Mouse (Mus musculus) forebrain, embryonic 11.5 days (tissue): ENCODE results near the gene Gpr132. TPM values are rescaled to one million over a fixed set of nuclear protein-coding genes. Genes with fewer than 3 reads are reported as not detected.

Experiments used
- ATAC-seq: fragments of 200-750 bp; cut with Nextera tagmentation; replicated peaks from 2 replicates; pipeline ENCODE4 v1.8.0; 2017; ENCODE audit warnings: moderate TSS enrichment; ENCODE audit not compliant: low FRiP score
- DNase-seq: peaks from one replicate; pipeline ENCODE4 v3.0.0-alpha.2; 2017; ENCODE audit warnings: low spot score
- H3K27ac ChIP-seq: fragments of 300-500 bp; sonication (generic); 2 replicates; pipeline ENCODE4 v1.5.1; 2014; ENCODE audit warnings: low read depth, low read length
- H3K27me3 ChIP-seq: fragments of 300-500 bp; sonication (generic); 2 replicates; pipeline ENCODE4 v1.6.1; 2014; ENCODE audit warnings: mild to moderate bottlenecking, low read length, mixed read lengths; ENCODE audit not compliant: control insufficient read depth, insufficient read depth
- H3K36me3 ChIP-seq: fragments of 300-500 bp; sonication (generic); 2 replicates; pipeline ENCODE4 v1.6.1; 2014; ENCODE audit warnings: mild to moderate bottlenecking, low read length, moderate library complexity, mixed read lengths; ENCODE audit not compliant: control insufficient read depth, insufficient read depth
- H3K4me1 ChIP-seq: fragments of 300-500 bp; sonication (generic); replicated peaks from 2 replicates; pipeline ENCODE4 v1.6.1; 2014; ENCODE audit warnings: low read length, mixed read lengths; ENCODE audit not compliant: control insufficient read depth, insufficient read depth
- H3K4me2 ChIP-seq: fragments of 300-500 bp; sonication (generic); 2 replicates; pipeline ENCODE4 v1.6.1; 2014; ENCODE audit warnings: low read depth, mild to moderate bottlenecking, low read length, moderate library complexity, mixed read lengths; ENCODE audit not compliant: severe bottlenecking
- H3K4me3 ChIP-seq: fragments of 300-500 bp; sonication (generic); 2 replicates; pipeline ENCODE4 v1.5.1; 2014; ENCODE audit warnings: low read depth, low read length
- H3K9ac ChIP-seq: fragments of 300-500 bp; sonication (generic); 2 replicates; pipeline ENCODE4 v1.6.1; 2014; ENCODE audit warnings: low read length
- H3K9me3 ChIP-seq: fragments of 300-500 bp; sonication (generic); 2 replicates; pipeline ENCODE4 v1.6.1; 2016; ENCODE audit warnings: low read length, mixed read lengths; ENCODE audit not compliant: control insufficient read depth
- WGBS: fragments of 180-500 bp; shearing (Covaris S2); extraction: QIAGEN DNeasy Blood & Tissue Kit; methylation state at CpG from one replicate; pipeline ENCODE4 v1.1.7; 2014; 5-methylcytosine and 5-hydroxymethylcytosine counted together
- polyA plus RNA-seq: library from polyadenylated mRNA; unstranded; fragments of >200 nt; fragmentation: Nextera tagmentation; extraction: Ambion mirVana; gene quantifications from 2 replicates; pipeline ENCODE4 v1.2.1, GENCODE M21; 2014

Gpr132 gene
- polyA plus RNA-seq, 1 experiment from 2014 or later, result not detected

DNA sequence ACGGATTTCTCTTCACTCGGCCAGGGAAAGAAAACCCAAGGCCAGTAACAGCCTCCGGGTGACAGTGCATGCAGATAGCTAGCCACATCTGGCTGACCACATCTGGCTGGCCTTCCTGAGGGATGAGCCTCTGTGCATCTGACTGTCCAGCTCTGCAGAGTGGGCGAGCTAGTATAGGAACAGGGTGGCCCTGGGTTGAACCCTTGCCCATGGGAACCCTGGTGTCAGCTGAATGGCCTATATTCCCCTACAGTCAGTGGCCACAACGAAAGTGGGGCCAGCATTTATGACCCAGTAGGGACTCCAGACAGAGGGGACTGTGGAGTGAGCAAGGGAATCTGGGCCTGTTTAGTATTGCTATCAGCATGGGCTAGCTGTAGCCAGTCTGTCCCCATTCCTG is 37.0 kb upstream of the Gpr132 start:
- 84% methylated on average over 5 of the region's 5 CpGs for WGBS
- Histone ChIP-seq H3K27ac (no peak overlapping the region), H3K4me3 (no peak overlapping the region), H3K4me2 (no peak overlapping the region), H3K9me3 (no peaks in the 10 kb centered on the region), H3K36me3 (no peaks in the 10 kb centered on the region), H3K9ac (no peak overlapping the region), H3K4me1 (no peaks in the 10 kb centered on the region), H3K27me3 (no peaks in the 10 kb centered on the region)
- no peak for ATAC-seq
- no peak for DNase-seq

DNA sequence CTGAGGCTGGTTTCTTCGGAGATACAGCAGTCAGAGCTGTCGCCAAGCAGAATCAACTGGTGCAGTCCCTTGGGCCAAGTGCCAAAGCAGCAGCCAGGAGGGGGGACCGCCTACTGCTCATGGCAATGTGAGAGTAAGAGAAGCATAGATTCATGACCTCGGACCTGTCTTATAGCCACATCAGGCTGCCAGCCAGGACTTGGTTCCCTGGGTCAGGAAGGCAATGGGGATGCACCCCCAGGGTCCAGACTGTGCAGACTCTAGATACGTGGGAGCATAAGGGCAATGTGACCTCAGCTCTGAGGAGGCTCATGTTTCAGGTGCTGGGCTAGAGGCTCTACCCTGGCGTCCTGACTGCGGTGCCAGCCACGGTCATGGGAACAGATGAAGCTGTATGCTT is 35.9 kb upstream of the Gpr132 start:
- Histone ChIP-seq H3K36me3 (no peaks in the 10 kb centered on the region), H3K27me3 (no peaks in the 10 kb centered on the region), H3K27ac (no peak overlapping the region), H3K9me3 (no peaks in the 10 kb centered on the region), H3K4me2 (no peak overlapping the region), H3K4me3 (no peak overlapping the region), H3K4me1 (no peaks in the 10 kb centered on the region), H3K9ac (no peak overlapping the region)
- WGBS, result 78% methylated on average over 8 of the region's 8 CpGs
- no peak for DNase-seq
- ATAC-seq, result no peak

DNA sequence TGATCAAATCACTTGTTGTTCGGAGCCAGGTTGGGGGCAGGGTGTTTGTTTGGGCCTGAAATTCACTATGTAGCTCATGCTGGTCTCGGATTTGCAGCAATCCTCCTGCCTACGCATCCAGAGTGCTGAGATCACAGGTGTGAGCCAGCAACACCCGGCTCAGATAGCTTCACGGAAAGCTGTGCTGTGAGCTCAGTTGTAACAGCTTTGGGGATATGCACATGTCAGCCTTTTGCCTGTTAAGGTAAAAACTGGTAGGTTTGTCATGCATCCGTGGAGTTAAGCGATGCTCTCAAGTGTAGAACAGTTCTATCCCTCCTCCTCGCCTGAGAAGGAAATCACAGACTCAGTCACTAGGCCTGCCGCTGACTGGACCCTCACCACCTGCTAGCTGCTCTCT is 32.6 kb upstream of the Gpr132 start:
- Histone ChIP-seq H3K9ac (no peak overlapping the region), H3K27me3 (no peaks in the 10 kb centered on the region), H3K4me2 (no peak overlapping the region), H3K4me3 (no peak overlapping the region), H3K9me3 (no peaks in the 10 kb centered on the region), H3K36me3 (no peaks in the 10 kb centered on the region), H3K27ac (no peak overlapping the region), H3K4me1 (no peaks in the 10 kb centered on the region; the same call in 1 of the 2 replicates)
- no peak for ATAC-seq
- DNase-seq, result no peak
- 88% methylated on average over 9 of the region's 9 CpGs for WGBS

DNA sequence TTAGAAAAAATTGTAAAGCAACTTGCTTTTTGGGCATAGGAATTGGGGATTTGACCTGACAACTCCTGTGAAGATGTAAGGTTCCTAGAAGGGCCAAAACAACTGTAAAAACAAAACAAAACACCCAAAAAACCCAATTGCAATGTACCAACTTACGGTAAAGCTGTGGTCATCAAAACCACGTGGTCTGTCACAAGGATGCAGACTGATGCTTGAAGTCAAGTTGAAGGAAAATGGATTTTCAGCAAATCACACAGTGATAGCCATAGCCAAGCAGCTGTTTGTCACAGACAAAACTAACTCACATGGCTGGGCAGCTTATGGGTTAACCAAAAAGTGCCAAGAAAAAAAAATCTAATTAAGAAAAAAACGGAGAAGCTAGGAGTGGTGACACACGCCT is 30.9 kb upstream of the Gpr132 start:
- H3K9ac ChIP-seq, result no peak overlapping the region

DNA sequence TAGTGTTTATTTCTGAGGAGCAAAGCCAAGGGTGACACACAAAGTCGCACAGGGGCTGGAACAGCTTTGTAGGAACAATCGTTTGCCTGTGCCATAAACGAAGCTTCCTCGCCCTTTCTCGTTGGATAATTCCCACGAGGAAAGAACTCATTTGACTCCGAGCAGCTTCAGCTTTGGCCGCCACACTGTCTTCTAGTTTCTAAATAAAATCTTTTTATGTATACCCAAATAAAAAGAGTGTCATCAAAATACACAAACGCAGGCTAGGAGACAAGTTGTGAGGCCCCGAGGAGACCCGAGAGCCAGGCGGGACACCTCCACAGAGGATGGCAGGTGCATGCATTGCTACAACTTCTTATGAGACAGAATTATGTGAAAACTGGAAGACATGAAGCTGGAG is 30.3 kb upstream of the Gpr132 start:
- H3K4me2 ChIP-seq, result no peak overlapping the region
- H3K9me3 ChIP-seq, result no peaks in the 10 kb centered on the region
- H3K36me3 ChIP-seq, result no peaks in the 10 kb centered on the region
- no peak overlapping the region for H3K27ac ChIP-seq
- WGBS, result 79% methylated on average over 12 of the region's 12 CpGs
- no peak for ATAC-seq
- H3K27me3 ChIP-seq, result no peaks in the 10 kb centered on the region
- no peaks in the 10 kb centered on the region; the same call in 1 of the 2 replicates for H3K4me1 ChIP-seq
- no peak overlapping the region for H3K4me3 ChIP-seq
- no peak overlapping the region for H3K9ac ChIP-seq
- no peak for DNase-seq

More for the DNA sequence above, 30.9 kb upstream of the Gpr132 start:
- H3K36me3 ChIP-seq, result no peaks in the 10 kb centered on the region
- no peak for DNase-seq
- H3K4me3 ChIP-seq, result no peak overlapping the region
- no peaks in the 10 kb centered on the region; the same call in 1 of the 2 replicates for H3K4me1 ChIP-seq
- no peak overlapping the region for H3K4me2 ChIP-seq
- ATAC-seq, result no peak
- no peak overlapping the region for H3K27ac ChIP-seq
- no peaks in the 10 kb centered on the region for H3K9me3 ChIP-seq
- WGBS, result 64% methylated on average over 4 of the region's 4 CpGs
- H3K27me3 ChIP-seq, result no peaks in the 10 kb centered on the region

DNA sequence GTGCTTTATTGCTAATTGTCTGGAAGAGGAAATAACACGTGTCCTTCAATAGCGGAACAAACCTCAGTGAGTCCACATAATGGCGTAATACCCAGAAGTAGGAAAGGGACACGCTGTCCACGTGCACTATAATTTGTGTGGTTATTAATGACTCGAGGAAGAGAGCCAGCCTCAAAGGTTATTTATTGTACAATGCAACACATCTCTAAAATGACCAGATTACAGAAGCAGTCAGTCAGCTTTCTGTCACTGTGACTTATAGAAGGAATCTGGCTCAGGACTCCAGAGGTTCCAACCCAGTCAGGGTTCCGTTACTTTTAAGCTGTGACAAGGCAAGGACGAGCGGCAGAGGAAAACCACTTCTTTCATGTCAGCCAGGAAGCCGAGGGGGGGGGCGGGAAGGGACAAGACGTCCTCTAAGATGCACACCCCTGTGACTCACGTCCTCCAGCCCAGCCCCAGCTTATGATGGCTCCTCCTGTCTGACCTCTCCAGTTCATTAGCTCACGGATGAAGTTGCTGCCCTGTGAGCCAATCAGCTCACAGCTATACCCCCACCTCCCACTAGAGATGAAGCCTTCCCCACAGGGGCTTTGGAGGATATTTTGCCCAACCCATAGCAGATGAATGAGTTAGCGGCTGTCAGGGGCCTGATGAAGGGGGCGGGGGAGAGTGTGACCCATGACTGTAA is 29.6 kb upstream of the Gpr132 start:
- H3K4me2 ChIP-seq, result no peak overlapping the region
- H3K9me3 ChIP-seq, result no peaks in the 10 kb centered on the region
- H3K27me3 ChIP-seq, result no peaks in the 10 kb centered on the region
- H3K4me3 ChIP-seq, result no peak overlapping the region
- 46% methylated on average over 16 of the region's 16 CpGs for WGBS
- DNase-seq (peak; percentile 67), ATAC-seq (peak; percentile 82)
- H3K4me1 ChIP-seq, result no peaks in the 10 kb centered on the region; the same call in 1 of the 2 replicates
- H3K36me3 ChIP-seq, result no peaks in the 10 kb centered on the region
- no peak overlapping the region for H3K27ac ChIP-seq
- no peak overlapping the region for H3K9ac ChIP-seq

DNA sequence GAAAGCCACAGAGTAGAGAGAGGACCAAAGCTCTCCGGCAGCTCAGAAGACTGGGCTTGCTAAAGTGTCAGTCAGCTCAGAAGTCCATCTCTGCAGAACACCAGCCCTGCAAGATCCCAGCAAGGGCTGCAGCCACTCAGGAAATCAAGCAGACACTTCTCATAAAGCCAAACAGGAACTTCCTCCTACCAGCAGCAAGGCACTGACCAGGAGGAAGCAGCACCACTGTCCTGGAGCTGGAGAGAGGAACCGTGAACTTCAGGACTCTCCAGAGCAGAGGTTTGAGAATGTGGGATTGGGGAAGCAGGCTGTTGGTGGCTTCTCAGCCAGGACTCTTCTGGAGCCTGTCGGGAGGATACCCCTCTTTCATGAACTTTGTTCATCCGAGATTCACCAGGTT is 26.9 kb upstream of the Gpr132 start:
- H3K9ac ChIP-seq, result no peak overlapping the region
- H3K27ac ChIP-seq, result no peak overlapping the region
- WGBS, result 78% methylated on average over 4 of the region's 4 CpGs
- H3K4me1 ChIP-seq, result no peaks in the 10 kb centered on the region; the same call in 1 of the 2 replicates
- H3K36me3 ChIP-seq, result no peaks in the 10 kb centered on the region
- H3K4me2 ChIP-seq, result no peak overlapping the region
- no peaks in the 10 kb centered on the region for H3K27me3 ChIP-seq
- H3K9me3 ChIP-seq, result no peaks in the 10 kb centered on the region
- no peak for DNase-seq
- no peak overlapping the region for H3K4me3 ChIP-seq
- no peak for ATAC-seq

DNA sequence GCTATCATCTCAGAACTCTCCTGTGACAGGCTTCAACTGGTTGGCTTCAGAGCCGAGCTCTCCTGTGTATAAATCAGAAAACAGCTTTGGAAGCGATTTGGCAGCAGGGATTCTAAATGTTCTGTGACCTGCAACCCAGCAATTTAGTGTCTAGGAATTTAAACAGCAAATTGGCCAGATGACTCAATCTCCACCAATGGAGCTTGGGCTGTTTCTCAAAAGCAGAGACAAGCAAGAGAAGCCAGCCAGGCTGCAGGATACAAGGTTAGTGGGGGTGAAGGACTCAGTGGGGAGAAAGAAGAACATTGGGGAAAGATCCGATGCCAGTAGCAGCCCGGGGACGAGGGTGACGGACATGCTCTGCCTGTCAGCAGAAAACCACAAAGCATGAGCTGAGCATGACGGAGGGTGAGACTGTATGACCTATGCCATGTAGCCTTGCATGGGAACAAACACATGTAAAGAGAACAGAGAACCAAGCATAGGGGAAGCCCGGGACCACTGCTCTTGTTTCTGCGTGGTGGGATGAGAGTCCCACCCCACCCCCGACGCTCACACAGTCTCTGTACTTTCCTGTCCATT is 26.4 kb upstream of the Gpr132 start:
- H3K4me2 ChIP-seq, result no peak overlapping the region
- ATAC-seq (no peak), DNase-seq (no peak)
- H3K4me3 ChIP-seq, result no peak overlapping the region
- H3K36me3 ChIP-seq, result no peaks in the 10 kb centered on the region
- H3K27me3 ChIP-seq, result no peaks in the 10 kb centered on the region
- no peak overlapping the region for H3K27ac ChIP-seq
- H3K9me3 ChIP-seq, result no peaks in the 10 kb centered on the region
- WGBS, result 83% methylated on average over 11 of the region's 11 CpGs
- H3K9ac ChIP-seq, result no peak overlapping the region
- H3K4me1 ChIP-seq, result no peaks in the 10 kb centered on the region; the same call in 1 of the 2 replicates

DNA sequence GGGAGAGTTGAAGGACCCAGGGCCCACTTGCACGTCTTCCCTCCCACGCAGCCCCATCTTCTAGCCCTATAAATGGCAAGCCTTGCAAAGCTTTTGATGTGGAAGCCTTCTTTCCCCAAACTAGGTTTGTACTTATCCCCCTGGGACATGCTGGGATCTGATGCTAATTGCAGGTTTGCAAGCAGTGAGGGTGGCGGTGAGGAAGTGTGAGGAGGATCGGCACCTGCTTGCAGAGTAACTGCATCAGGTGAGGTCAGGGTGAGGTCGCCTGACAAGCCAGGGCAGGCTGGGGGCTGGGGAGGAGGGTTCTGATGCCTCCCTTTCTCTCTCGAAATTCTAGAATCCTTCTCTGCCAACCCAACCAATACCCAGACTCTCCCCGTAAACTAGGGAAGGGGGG is 17.4 kb upstream of the Gpr132 start:
- Histone ChIP-seq H3K9ac (no peak overlapping the region), H3K27me3 (no peaks in the 10 kb centered on the region), H3K4me3 (no peak overlapping the region), H3K4me2 (no peak overlapping the region), H3K4me1 (no peaks in the 10 kb centered on the region), H3K27ac (no peak overlapping the region), H3K36me3 (no peaks in the 10 kb centered on the region), H3K9me3 (peaks cover 2% of the 10 kb centered on the region; the same call in 1 of the 2 replicates)
- DNase-seq (no peak), ATAC-seq (no peak)
- 67% methylated on average over 6 of the region's 7 CpGs for WGBS
